Mouse (Mus musculus) ovary, postnatal 10 days (tissue): ENCODE measurements around the gene Ube4a.

Experiments
- DNase-seq: peaks from one replicate; pipeline ENCODE4 v3.0.0; 2022; ENCODE audit warnings: low spot score

Gene Ube4a

DNA sequence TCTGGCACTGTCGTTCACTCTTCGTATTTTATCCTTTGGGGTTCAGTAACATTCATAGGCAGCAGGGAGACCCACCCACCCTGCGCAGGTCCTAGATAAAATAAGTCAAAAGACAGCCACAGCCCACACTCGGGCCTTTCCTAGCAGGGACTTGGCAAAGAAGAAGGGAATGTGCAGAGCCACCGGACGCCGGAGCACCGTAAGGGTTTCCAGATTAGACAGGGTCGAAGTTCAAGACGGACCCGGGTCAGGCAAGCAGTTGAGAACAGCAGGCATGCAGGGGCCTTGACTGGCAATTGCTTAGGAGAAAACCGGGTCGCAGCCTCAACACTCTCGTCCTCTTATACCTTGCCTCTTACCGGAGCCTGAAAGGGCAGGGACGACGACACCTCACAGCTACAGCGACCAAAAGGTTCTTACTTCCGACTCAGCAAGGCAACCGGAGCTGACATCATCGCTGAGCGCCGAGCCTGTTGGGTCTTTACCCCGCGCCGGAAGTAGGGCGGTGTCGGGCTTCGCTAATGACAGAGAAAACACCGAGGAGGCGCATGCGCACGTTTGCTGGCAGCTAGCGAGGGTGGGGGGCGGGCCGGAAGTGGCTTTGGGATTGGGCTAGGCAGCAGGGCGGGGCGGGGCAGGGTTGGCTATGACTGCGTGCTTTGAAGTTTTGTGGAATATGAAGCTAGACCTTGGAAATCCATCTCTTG lies at the start of gene Ube4a:
Gene Ube4a (minus strand): TSS at position 475 of the 707 bp plus-strand sequence.
- DNase-seq, result peak; percentile 99

DNA sequence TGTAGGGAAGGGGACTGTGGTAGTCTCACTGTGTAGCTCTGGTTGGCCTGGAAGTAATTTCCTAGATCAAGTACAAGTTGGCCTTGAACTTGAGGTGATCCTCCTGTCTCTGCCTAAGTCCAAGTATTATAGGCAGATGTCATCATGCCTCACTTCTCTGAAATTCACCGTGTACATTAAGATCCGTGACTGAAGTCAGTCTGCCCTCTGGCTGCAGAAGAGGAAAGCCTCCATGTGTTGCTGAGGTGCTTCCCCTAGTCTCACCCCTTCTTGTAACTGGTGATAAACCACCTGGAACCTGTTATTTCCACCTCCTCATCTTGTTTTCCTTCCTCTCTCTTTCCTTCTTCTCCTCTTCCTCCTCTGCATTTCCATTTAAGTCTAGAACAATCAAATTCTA lies 49.5 kb upstream of the Ube4a start:
- DNase-seq, result no peak

DNA sequence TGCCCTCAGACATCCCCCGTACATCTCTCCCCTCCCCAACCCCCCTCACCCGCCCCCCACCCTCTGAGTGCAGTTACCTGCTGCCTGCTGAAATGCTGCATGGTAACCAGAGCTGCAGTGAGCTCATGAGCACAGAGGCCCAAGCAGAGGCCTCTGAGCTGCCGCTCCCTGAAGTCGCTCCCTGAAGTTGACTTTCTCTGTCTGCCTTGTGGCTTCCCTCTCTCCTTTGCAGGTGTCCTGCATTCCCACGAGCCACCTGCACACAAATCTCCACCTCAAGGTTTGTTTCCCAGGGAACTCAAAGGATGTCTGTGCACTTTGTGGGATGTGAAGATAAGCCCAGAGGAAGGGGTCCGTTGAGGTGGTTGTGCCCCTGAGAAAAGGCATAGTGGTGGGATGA lies 45.9 kb upstream of the Ube4a start:
- DNase-seq, result no peak

DNA sequence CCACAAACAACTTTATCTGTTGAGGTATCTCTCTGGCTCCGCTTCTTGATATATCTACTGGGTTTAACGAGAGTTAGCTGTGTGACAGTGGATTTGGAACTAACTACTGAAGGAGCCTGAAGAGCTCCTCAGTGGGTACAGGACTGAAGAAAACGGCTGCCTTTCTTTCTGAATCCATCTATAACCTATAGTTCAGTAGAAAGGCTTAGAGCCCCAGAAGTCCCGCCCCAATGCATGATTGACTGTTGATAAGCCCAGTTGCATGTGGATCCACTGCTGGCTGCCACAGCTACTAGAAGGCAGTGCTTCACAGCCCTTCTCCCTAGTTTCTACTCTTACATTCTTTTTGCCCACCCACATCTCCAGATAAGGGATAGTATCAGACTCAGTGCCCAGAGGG lies 45.1 kb upstream of the Ube4a start:
- DNase-seq, result no peak

GRCm38 (mm10) chr9:45009180-45010078 lies 44.0 kb upstream of the Ube4a start, which contains the start of gene Cd3e:
Gene Cd3e (minus strand): TSS chr9:45009627.
- no peak for DNase-seq

DNA sequence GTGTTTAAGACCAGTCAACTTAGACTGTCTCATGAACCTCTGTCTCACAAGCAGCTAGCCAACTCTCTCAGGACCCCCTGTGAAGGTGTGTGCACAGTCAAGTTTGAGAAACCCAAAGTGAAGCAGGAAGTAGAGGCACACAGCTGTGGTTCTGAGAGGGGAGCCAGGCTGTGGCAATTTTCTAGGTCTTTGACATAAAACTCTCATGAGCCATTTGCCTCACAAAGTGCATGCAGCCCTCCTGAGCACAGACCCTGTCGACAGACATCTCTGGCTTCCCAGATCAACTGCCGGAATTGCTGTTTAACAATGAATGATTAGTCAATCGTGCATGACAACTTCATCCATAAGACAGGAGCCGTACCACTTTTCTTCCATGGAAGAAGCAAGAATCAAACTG lies 42.9 kb upstream of the Ube4a start:
- no peak for DNase-seq

GRCm38 (mm10) chr9:45007404-45007803 lies 42.0 kb upstream of the Ube4a start:
- DNase-seq, result no peak

- DNase-seq, result no peak
Measured at GRCm38 (mm10) chr9:45000249-45000648, 34.8 kb upstream of the Ube4a start.

- no peak for DNase-seq
Measured at GRCm38 (mm10) chr9:44999776-45000175, 34.4 kb upstream of the Ube4a start.

GRCm38 (mm10) chr9:44999171-44999570 lies 33.8 kb upstream of the Ube4a start:
- DNase-seq, result no peak

GRCm38 (mm10) chr9:44998138-44998537 lies 32.7 kb upstream of the Ube4a start:
- DNase-seq, result no peak

DNA sequence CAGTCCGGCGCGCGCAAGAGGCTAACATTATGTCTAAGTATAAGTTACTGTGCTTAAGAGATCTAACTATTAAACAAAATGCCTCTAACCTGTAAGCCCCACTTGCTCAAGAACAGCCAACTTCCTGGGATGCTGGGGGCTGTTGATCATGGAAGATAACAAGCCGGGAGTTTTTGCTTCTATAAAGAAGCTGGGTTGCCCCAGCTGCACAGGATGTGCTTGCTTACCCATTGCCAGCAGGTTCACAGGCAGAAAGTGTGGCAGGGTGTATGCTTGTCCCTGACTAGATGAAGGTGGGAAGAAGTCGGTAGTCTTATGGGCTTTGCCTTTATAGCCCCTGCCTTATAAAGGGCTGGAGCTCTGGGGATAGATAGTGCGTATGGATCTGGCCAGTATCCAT lies 31.2 kb upstream of the Ube4a start:
- DNase-seq, result no peak

- DNase-seq, result no peak
Measured at GRCm38 (mm10) chr9:44994962-44995361, 29.6 kb upstream of the Ube4a start.

DNA sequence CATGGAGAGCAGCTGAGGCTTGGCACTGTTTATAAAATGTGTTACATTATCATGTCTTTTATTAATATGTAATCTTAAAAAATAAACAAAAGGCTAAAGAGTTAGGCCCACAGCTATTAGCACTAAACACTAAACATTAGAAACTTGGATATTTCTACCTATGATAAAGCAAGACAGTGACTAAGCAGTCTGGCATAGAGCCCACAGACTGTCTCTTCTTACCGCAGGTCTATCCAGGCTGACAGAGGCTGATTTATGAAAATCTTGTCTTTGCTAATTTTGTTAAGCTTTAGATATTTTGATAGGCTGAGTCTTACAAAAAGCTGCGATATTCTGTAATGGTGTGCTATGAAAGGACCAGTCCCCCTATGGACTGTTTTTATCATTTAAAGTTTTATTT lies 27.9 kb upstream of the Ube4a start:
- no peak for DNase-seq

GRCm38 (mm10) chr9:44992271-44992670 lies 26.9 kb upstream of the Ube4a start:
- no peak for DNase-seq

DNA sequence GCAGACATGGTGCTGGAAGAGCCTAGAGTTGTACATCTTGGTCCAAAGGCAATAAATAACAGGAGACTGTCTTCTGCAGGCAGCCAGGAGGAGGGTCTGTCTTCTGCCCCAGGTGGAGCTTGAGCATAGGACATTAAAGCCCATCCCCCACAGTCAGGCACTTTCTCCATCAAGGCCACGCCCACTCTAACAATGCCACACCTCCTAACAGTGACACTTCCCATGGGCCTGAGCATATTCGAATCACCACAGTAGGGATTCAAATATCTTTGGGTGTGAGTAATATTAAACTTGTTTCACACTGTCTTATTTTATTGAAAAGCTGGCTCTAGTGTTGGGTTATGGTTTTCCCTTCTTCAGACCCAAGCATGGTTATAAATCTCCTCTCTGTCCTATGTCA lies 26.4 kb upstream of the Ube4a start:
- no peak for DNase-seq

DNA sequence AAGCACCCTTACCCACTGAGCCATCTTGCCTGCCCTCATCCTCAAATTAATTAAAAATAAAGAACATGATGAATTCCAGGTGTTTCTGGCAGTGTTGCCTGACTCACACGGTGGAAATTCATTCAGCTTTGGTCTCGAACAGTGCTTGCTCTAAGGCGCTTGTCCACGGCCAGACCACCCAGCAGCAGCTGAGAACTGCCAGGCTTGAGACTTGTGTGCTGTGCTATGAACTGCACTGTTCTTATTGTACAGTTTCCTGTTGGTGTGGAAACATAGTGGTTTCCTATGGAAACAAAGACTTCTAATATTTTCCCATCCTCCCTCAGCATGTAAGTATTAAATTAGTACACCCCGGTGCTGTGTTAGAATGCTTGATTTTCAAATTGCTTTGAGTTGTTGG lies 21.6 kb upstream of the Ube4a start:
- no peak for DNase-seq

- no peak for DNase-seq
Measured at GRCm38 (mm10) chr9:44986242-44986781, 20.9 kb upstream of the Ube4a start.

GRCm38 (mm10) chr9:44985721-44986161 lies 20.3 kb upstream of the Ube4a start:
- no peak for DNase-seq

- DNase-seq, result no peak
Measured at GRCm38 (mm10) chr9:44983001-44983400, 17.6 kb upstream of the Ube4a start.

- no peak for DNase-seq
Measured at GRCm38 (mm10) chr9:44982531-44982930, 17.1 kb upstream of the Ube4a start.

DNA sequence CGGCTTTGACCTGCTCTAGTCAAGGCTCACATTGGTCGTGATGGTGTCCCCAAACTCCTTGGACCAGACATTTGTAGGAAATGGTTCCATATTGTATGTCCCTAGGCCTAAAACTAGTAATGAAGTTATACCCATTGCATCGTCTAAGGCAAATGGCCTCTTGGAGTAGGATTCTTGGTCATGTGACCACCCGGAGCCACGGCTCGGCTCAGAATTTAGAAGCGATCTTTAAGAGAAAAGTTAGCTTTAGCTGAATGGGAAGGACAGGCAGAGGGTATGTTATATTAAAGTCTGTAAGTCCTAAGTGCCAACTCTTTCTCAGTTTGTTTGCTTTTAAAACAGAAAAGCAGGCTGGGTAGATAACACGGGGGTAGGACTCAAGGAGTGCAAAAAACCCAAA lies 16.7 kb upstream of the Ube4a start:
- DNase-seq, result no peak

DNA sequence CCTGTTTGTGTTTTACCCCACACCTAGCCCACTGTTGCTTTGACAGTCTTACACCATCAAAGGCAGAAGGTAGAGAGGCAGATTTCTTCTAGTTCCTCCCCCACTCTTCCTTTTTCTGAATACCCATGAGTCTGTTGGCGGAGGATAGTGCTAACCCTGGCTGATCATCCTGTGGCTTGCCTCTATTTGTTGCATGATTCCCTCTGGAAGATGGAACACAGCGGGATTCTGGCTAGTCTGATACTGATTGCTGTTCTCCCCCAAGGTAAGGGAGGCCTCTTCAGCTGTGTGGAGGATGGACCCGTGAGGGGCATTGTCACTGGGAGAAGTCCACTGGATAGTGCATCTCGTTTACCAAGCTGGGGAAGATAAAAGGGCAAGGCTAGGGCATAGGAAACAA lies 16.3 kb upstream of the Ube4a start, which contains the start of gene Cd3d:
Gene Cd3d (plus strand): TSS at position 111 of the 400 bp plus-strand sequence.
- no peak for DNase-seq
